28 mouse cellular contexts compared by ENCODE assay signal in genomic region chr17:34557411-34557810, GRCm38 (mm10). TPM values are rescaled to one million over a fixed set of nuclear protein-coding genes. Genes with fewer than 3 reads are reported as not detected.
"Had no signal": no experiment of that assay in that cellular context is flagged by ENCODE, and none has a peak within 500 bp of the region (broad histone marks: within the 10 kb centered on the region; RNA-seq: fewer than 3 reads in every experiment).

No protein-coding gene starts in this region.

- H3K27me3 ChIP-seq: limb, embryonic 15.5 days; lung, embryonic 15.5 days; midbrain, embryonic 15.5 days; neural tube, embryonic 12.5 days had no signal

- H3K36me3 ChIP-seq: limb, embryonic 12.5 days; limb, embryonic 15.5 days; lung, embryonic 15.5 days; midbrain, embryonic 12.5 days; midbrain, embryonic 15.5 days; neural tube, embryonic 12.5 days; neural tube, embryonic 15.5 days had no signal

- H3K4me3 ChIP-seq: left cerebral cortex, adult 2 months; limb, embryonic 12.5 days; limb, embryonic 15.5 days; lung, embryonic 15.5 days; midbrain, embryonic 12.5 days; midbrain, embryonic 15.5 days; neural tube, embryonic 12.5 days; neural tube, embryonic 15.5 days had no signal

- ATAC-seq: liver, postnatal 0 days; midbrain, embryonic 15.5 days had no signal

- H3K27ac ChIP-seq: left cerebral cortex, adult 2 months; limb, embryonic 12.5 days; limb, embryonic 15.5 days; liver, embryonic 14.5 days; lung, embryonic 15.5 days; midbrain, embryonic 12.5 days; midbrain, embryonic 15.5 days; neural tube, embryonic 12.5 days; neural tube, embryonic 15.5 days; stomach, postnatal 0 days had no signal

- DNase-seq: kidney, postnatal 10 days; layer of hippocampus, postnatal 36 days; left cerebral cortex, postnatal 4 days; liver, postnatal 0 days; lung, postnatal 14 days; lung, postnatal 4 days; right cerebral cortex, adult 18-20 months; right cerebral cortex, postnatal 14 days; right cerebral cortex, postnatal 4 days; thymus, adult 2 months; thymus, postnatal 14 days had no signal

- H3K9ac ChIP-seq: limb, embryonic 12.5 days; limb, embryonic 15.5 days; liver, embryonic 14.5 days; liver, postnatal 0 days; lung, embryonic 15.5 days; midbrain, embryonic 12.5 days; midbrain, embryonic 15.5 days; neural tube, embryonic 12.5 days; neural tube, embryonic 15.5 days had no signal

- H3K9me3 ChIP-seq: limb, embryonic 12.5 days; limb, embryonic 15.5 days; lung, embryonic 15.5 days; midbrain, embryonic 12.5 days; midbrain, embryonic 15.5 days; neural tube, embryonic 12.5 days; neural tube, embryonic 15.5 days had no signal

- H3K4me1 ChIP-seq: limb, embryonic 15.5 days; midbrain, embryonic 12.5 days; midbrain, embryonic 15.5 days; neural tube, embryonic 12.5 days; neural tube, embryonic 15.5 days had no signal

- H3K4me2 ChIP-seq: limb, embryonic 12.5 days; limb, embryonic 15.5 days; liver, embryonic 11.5 days; lung, embryonic 15.5 days; midbrain, embryonic 12.5 days; midbrain, embryonic 15.5 days; neural tube, embryonic 12.5 days; neural tube, embryonic 15.5 days had no signal

RNA-seq across cellular contexts. Expression of gene Btnl6, which starts 40.3 kb away (rescaled TPM):
- total RNA-seq: layer of hippocampus, adult 8-10 months; layer of hippocampus, postnatal 10 days; layer of hippocampus, postnatal 36 days; left cerebral cortex, adult 2 months; left cerebral cortex, postnatal 10 days; left cerebral cortex, postnatal 4 days; megakaryocyte, adult 5-6 weeks had no signal
- polyA plus RNA-seq: kidney, embryonic 14.5 days; limb, embryonic 12.5 days; limb, embryonic 15.5 days; liver, embryonic 11.5 days; liver, embryonic 14.5 days; liver, postnatal 0 days; lung, embryonic 15.5 days; midbrain, embryonic 12.5 days; midbrain, embryonic 15.5 days; neural tube, embryonic 12.5 days; neural tube, embryonic 15.5 days; stomach, embryonic 14.5 days had no signal
